Mouse (Mus musculus): ENCODE data around the gene Tubgcp5.

DNA sequence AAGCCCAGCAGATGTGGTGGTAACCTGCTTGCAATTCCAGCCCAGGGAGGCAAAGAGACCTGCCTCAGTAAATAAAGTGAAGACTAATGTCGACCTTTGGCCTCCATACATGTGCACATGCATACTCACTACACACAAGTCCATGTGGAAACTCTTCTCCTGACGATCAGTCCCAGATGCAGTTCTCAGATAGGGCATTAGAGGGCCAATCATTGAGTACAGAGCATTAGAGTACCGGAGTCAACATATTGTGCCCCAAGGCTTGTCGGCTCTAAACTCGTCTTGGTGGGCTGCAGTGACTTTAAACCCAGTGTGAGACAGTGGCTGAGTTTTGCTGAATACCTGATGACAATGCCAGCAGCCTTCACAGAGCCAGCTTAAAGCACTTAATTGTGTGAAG is 30.5 kb downstream of the Tubgcp5 start:
- TF ChIP-seq POLR2A (IDR thresholded peaks at IDR 0.05; ENCODE audit: control insufficient read depth, extremely low read depth, insufficient read depth, low read length, poor library complexity) = no peak
- no peak for TF ChIP-seq CTCF (IDR thresholded peaks at IDR 0.05; ENCODE audit: borderline replicate concordance, control insufficient read depth, extremely low read depth, insufficient read depth, low read length, poor library complexity)
